Mouse (Mus musculus) induced T-regulatory cell, adult 2 months (primary cell): ENCODE results near the gene Map3k12.

ENCODE experiments used
- DNase-seq: peaks from one replicate; pipeline ENCODE4 v3.0.0-alpha.2; 2012; ENCODE audit warnings: low read depth

The Map3k12 gene

GRCm38 (mm10) chr15:102459381-102459780, 57.5 kb downstream of the Map3k12 start:
- DNase-seq = no peak

- peak; percentile 99 for DNase-seq
These were observed 58.0 kb downstream of the Map3k12 start, which contains the start of gene Prr13 for GRCm38 (mm10) chr15:102458904-102459317. Prr13 (plus strand) TSS chr15:102459028.

- DNase-seq = peak; percentile 81
These were observed 58.7 kb downstream of the Map3k12 start for GRCm38 (mm10) chr15:102458050-102458736.

GRCm38 (mm10) chr15:102455993-102456392, 60.9 kb downstream of the Map3k12 start:
- peak; percentile 62 for DNase-seq

- no peak for DNase-seq
These were observed 65.0 kb downstream of the Map3k12 start for GRCm38 (mm10) chr15:102451666-102452430.

- DNase-seq = no peak
These were observed 65.9 kb downstream of the Map3k12 start for GRCm38 (mm10) chr15:102450928-102451327.

- DNase-seq = no peak
These were observed 67.5 kb downstream of the Map3k12 start for GRCm38 (mm10) chr15:102449366-102449765.
